Mouse (Mus musculus) kidney, embryonic 14.5 days (tissue): Measurements from ENCODE around the gene Dgke. TPM values are rescaled to one million over a fixed set of nuclear protein-coding genes. Genes with fewer than 3 reads are reported as not detected.

Experiments
- ATAC-seq: fragments of 200-750 bp; cut with Nextera tagmentation; 2 replicates; pipeline ENCODE4 v1.8.0; 2017; ENCODE audit warnings: moderate number of reproducible peaks, mild to moderate bottlenecking, moderate TSS enrichment, moderate library complexity; ENCODE audit not compliant: low FRiP score, low TSS enrichment
- H3K27ac ChIP-seq: fragments of 300-500 bp; sonication (generic); 2 replicates; pipeline ENCODE4 v1.5.1; 2014; ENCODE audit warnings: low read depth, mild to moderate bottlenecking, low read length, moderate library complexity, mixed read lengths
- H3K27me3 ChIP-seq: fragments of 300-500 bp; sonication (generic); 2 replicates; pipeline ENCODE4 v1.6.1; 2014; ENCODE audit warnings: mild to moderate bottlenecking, low read length; ENCODE audit not compliant: control insufficient read depth, insufficient read depth
- H3K36me3 ChIP-seq: fragments of 300-500 bp; sonication (generic); 2 replicates; pipeline ENCODE4 v1.6.1; 2014; ENCODE audit warnings: low read length, mixed read lengths; ENCODE audit not compliant: control insufficient read depth, insufficient read depth
- H3K4me1 ChIP-seq: fragments of 300-500 bp; sonication (generic); 2 replicates; pipeline ENCODE4 v1.6.1; 2014; ENCODE audit warnings: low read length, mixed read lengths; ENCODE audit not compliant: control insufficient read depth, insufficient read depth
- H3K4me2 ChIP-seq: fragments of 300-500 bp; sonication (generic); replicated peaks from 2 replicates; pipeline ENCODE4 v1.6.1; 2014; ENCODE audit warnings: low read depth, mild to moderate bottlenecking, low read length
- H3K4me3 ChIP-seq: fragments of 300-500 bp; sonication (generic); 2 replicates; pipeline ENCODE4 v1.5.1; 2014; ENCODE audit warnings: mild to moderate bottlenecking, low read length
- H3K9ac ChIP-seq: fragments of 300-500 bp; sonication (generic); 2 replicates; pipeline ENCODE4 v1.6.1; 2014; ENCODE audit warnings: low read depth, mild to moderate bottlenecking, low read length, moderate library complexity
- H3K9me3 ChIP-seq: fragments of 300-500 bp; sonication (generic); 2 replicates; pipeline ENCODE4 v1.6.1; 2016; ENCODE audit warnings: low read length; ENCODE audit not compliant: control insufficient read depth
- WGBS: fragments of 180-500 bp; shearing (Covaris S2); extraction: QIAGEN DNeasy Blood & Tissue Kit; methylation state at CpG from one replicate; pipeline ENCODE4 v1.1.7; 2014; 5-methylcytosine and 5-hydroxymethylcytosine counted together
- polyA plus RNA-seq: library from polyadenylated mRNA; unstranded; fragments of >200 nt; fragmentation: Nextera tagmentation; extraction: Ambion mirVana; gene quantifications from 2 replicates; pipeline ENCODE4 v1.2.1, GENCODE M21; 2014

Gene Dgke
- polyA plus RNA-seq, 1 experiment from 2014 or later = 5.3 TPM

DNA sequence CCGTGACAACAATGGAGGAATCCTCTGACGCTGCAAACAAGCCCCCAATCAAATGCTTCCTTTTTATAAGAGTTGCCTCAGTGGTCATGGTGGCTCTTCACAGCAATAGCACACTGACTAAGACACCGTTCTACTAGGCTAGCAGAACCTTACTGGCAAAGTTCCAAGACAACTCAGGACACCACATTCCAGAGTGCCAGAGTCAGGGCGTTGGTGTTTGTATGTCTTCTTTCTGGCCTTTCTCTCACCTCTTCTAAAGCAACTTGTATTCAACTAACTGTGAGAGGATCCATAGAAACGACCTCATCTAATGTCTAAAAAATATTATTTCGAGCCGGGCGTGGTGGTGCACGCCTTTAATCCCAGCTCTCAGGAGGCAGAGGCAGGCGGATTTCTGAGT, 43.2 kb downstream of the Dgke start:
- Histone ChIP-seq H3K4me3 (no peak overlapping the region), H3K27ac (no peak overlapping the region), H3K4me1 (0 out of 2 replicates have a peak, but pooled peaks cover 5% of the 10 kb centered on the region), H3K4me2 (no peak overlapping the region), H3K27me3 (no peaks in the 10 kb centered on the region), H3K9me3 (no peaks in the 10 kb centered on the region), H3K36me3 (no peaks in the 10 kb centered on the region), H3K9ac (no peak overlapping the region)
- 79% methylated on average over 10 of the region's 10 CpGs for WGBS
- ATAC-seq = no peak

DNA sequence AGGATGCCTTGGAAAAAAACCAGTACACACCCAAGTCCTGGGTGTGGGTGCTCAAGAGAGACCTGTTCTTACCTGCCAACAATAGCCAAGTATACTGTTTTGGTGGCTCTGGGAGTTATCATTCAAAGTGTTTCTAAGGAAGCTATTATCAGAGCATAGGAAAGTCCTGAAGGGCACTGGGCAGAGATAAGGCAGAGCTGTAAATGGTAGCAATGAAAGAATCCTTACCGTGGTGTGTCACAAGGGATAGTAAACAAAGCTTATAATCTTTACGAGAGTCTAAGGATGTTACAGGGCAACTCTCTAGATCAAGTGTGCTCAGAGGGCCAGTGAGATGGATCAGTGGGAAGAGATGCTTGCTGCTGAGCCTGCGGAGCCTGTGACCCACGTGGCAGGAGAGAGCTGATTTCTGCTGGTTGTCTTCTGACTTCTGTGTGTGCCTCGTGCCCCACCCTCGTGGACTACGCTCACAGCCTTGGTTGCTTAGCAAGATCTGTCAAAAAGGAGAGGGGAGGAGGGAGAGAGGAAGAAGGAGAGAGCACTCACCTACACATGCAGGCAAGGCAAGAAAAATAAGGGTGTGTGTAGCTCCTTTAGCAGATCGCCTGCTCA, 44.4 kb downstream of the Dgke start:
- WGBS = 75% methylated on average over 8 of the region's 8 CpGs
- Histone ChIP-seq H3K27me3 (no peaks in the 10 kb centered on the region), H3K4me3 (no peak overlapping the region), H3K9ac (no peak overlapping the region), H3K9me3 (no peaks in the 10 kb centered on the region), H3K4me2 (no peak overlapping the region), H3K27ac (no peak overlapping the region), H3K36me3 (no peaks in the 10 kb centered on the region), H3K4me1 (0 out of 2 replicates have a peak, but pooled peaks cover 5% of the 10 kb centered on the region)
- no peak for ATAC-seq

DNA sequence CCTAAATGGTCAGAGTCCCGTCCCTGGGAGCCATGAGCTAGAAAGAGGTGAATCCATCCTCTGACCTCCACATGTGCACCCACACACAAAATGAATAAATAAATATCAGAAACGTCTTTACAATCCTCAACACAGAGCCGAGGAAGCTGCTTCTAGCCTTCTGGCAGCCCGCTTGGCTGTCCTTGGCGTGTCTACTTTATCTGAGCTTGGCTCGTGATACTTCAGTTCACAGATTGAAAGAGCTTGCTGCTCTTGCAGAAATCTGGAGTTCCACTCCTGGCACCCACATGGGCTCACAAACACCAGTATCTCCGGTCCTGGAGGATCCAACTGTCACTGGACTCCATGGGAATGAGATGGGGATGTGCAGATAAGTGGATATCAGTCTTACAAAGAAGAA, 45.0 kb downstream of the Dgke start:
- Histone ChIP-seq H3K4me3 (no peak overlapping the region), H3K9me3 (no peaks in the 10 kb centered on the region), H3K9ac (no peak overlapping the region), H3K4me1 (0 out of 2 replicates have a peak, but pooled peaks cover 5% of the 10 kb centered on the region), H3K27me3 (no peaks in the 10 kb centered on the region), H3K36me3 (peaks cover 2% of the 10 kb centered on the region; the same call in 1 of the 2 replicates), H3K4me2 (no peak overlapping the region), H3K27ac (no peak overlapping the region)
- 83% methylated on average over 7 of the region's 7 CpGs for WGBS
- ATAC-seq = no peak

GRCm38 (mm10) chr11:89020681-89021305, 45.9 kb downstream of the Dgke start:
- H3K4me1 ChIP-seq = 0 out of 2 replicates have a peak, but pooled peaks cover 5% of the 10 kb centered on the region
- no peaks in the 10 kb centered on the region for H3K9me3 ChIP-seq
- 75% methylated on average over 9 of the region's 9 CpGs for WGBS
- ATAC-seq = no peak
- H3K9ac ChIP-seq = no peak overlapping the region
- H3K36me3 ChIP-seq = peaks cover 3% of the 10 kb centered on the region; the same call in 1 of the 2 replicates
- no peak overlapping the region for H3K4me3 ChIP-seq
- no peak overlapping the region for H3K4me2 ChIP-seq
- no peaks in the 10 kb centered on the region for H3K27me3 ChIP-seq
- H3K27ac ChIP-seq = no peak overlapping the region

DNA sequence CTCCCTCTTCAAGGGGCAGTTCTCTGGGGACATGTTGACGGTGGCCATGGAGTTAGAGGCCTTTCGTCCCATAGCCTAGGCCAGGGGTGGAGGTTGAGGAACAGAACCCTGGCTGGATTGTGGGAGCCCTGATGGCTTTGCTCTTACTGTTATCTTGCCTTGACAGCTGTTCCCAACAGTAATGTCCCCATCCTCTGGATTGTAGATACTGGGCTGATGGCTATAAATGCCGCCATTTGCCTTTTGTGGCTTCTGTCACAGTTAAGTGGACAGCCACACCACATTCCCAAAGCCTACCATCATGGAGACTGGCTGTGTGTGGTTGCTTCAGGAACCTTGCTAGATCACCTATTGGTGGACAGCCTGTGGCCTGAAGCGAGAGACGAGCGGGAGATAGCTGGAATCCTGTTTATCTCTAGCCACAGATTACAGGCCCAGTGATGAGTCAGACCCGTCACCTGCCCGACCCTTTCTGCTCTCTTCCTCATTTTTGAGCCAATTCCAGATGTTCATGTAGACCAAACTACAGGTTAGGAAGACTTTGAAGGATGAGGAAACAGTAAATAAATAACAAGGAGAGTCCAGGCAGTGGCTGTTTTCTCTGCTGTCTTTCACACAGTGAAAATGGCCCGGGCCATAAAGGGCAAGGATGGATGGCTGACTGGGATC, 49.0 kb downstream of the Dgke start:
- ATAC-seq = no peak
- H3K9ac ChIP-seq = no peak overlapping the region
- H3K9me3 ChIP-seq = no peaks in the 10 kb centered on the region
- no peaks in the 10 kb centered on the region for H3K27me3 ChIP-seq
- no peak overlapping the region for H3K27ac ChIP-seq
- H3K36me3 ChIP-seq = peaks cover 3% of the 10 kb centered on the region; the same call in 1 of the 2 replicates
- no peak overlapping the region for H3K4me2 ChIP-seq
- WGBS = 92% methylated on average over 9 of the region's 9 CpGs
- no peak overlapping the region for H3K4me3 ChIP-seq
- no peaks in the 10 kb centered on the region for H3K4me1 ChIP-seq

- no peak for ATAC-seq
- H3K4me2 ChIP-seq = no peak overlapping the region
- H3K36me3 ChIP-seq = peaks cover 13% of the 10 kb centered on the region
- H3K9me3 ChIP-seq = no peaks in the 10 kb centered on the region
- WGBS = 95% methylated on average over 5 of the region's 5 CpGs
- no peak overlapping the region for H3K9ac ChIP-seq
- H3K4me1 ChIP-seq = no peaks in the 10 kb centered on the region
- H3K4me3 ChIP-seq = no peak overlapping the region
- H3K27ac ChIP-seq = no peak overlapping the region
- no peaks in the 10 kb centered on the region for H3K27me3 ChIP-seq
These were observed 54.4 kb downstream of the Dgke start for GRCm38 (mm10) chr11:89012241-89012640.

- H3K4me2 ChIP-seq = no peak overlapping the region
- H3K4me1 ChIP-seq = no peaks in the 10 kb centered on the region
- no peak overlapping the region for H3K27ac ChIP-seq
- peaks cover 10% of the 10 kb centered on the region for H3K36me3 ChIP-seq
- H3K27me3 ChIP-seq = no peaks in the 10 kb centered on the region
- no peaks in the 10 kb centered on the region for H3K9me3 ChIP-seq
- H3K4me3 ChIP-seq = no peak overlapping the region
- H3K9ac ChIP-seq = no peak overlapping the region
- WGBS = 77% methylated on average over 7 of the region's 7 CpGs
- ATAC-seq = no peak
These were observed 57.2 kb downstream of the Dgke start for GRCm38 (mm10) chr11:89009496-89009895.

- Histone ChIP-seq H3K4me2 (no peak overlapping the region), H3K4me1 (no peaks in the 10 kb centered on the region), H3K9me3 (no peaks in the 10 kb centered on the region), H3K27ac (no peak overlapping the region), H3K27me3 (no peaks in the 10 kb centered on the region), H3K9ac (no peak overlapping the region), H3K36me3 (peaks cover 10% of the 10 kb centered on the region), H3K4me3 (no peak overlapping the region)
- ATAC-seq = no peak
- 89% methylated on average over 9 of the region's 9 CpGs for WGBS
These were observed 57.6 kb downstream of the Dgke start for GRCm38 (mm10) chr11:89009066-89009465.

DNA sequence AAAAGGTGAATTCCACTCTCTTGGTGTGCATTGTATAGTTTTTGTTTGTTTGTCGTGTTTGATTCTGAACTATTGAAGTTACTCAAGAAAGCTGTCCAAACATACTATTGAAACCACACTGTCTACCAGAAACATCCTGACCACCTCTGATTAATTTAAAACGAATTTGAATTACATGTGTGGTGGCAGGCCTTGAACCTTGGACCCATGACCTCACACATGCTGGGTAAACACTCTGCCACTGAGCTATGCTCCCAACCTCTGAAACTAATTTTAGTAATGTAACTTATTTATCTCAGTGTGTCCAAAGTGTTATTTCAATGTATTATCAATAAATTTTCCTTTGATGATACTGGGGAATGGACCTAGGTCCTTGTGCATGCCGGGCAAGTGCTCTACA, 59.1 kb downstream of the Dgke start:
- Histone ChIP-seq H3K27me3 (no peaks in the 10 kb centered on the region), H3K9me3 (no peaks in the 10 kb centered on the region), H3K4me2 (no peak overlapping the region), H3K4me3 (no peak overlapping the region), H3K9ac (no peak overlapping the region), H3K4me1 (peaks cover 4% of the 10 kb centered on the region; the same call in 1 of the 2 replicates), H3K27ac (no peak overlapping the region), H3K36me3 (peaks cover 10% of the 10 kb centered on the region)
- WGBS = 93% methylated on average over 3 of the region's 3 CpGs
- ATAC-seq = no peak
